Mouse (Mus musculus) liver, embryonic 15.5 days (tissue): Measurements from ENCODE around the gene Cox15. TPM values are rescaled to one million over a fixed set of nuclear protein-coding genes. Genes with fewer than 3 reads are reported as not detected.

Experiments used
- ATAC-seq: fragments of 200-750 bp; cut with Nextera tagmentation; 2 replicates; pipeline ENCODE4 v1.8.0; 2017; ENCODE audit warnings: moderate number of reproducible peaks, mild to moderate bottlenecking, moderate library complexity; ENCODE audit not compliant: insufficient read depth
- H3K27ac ChIP-seq: fragments of 300-500 bp; sonication (generic); replicated peaks from 2 replicates; pipeline ENCODE4 v1.5.1; 2015; ENCODE audit warnings: mild to moderate bottlenecking, inconsistent platforms
- H3K27me3 ChIP-seq: fragments of 300-500 bp; sonication (generic); 2 replicates; pipeline ENCODE4 v1.6.1; 2015; ENCODE audit warnings: mild to moderate bottlenecking, inconsistent platforms
- H3K36me3 ChIP-seq: fragments of 300-500 bp; sonication (generic); replicated peaks from 2 replicates; pipeline ENCODE4 v1.6.1; 2015; ENCODE audit warnings: moderate library complexity, mild to moderate bottlenecking, inconsistent platforms
- H3K4me1 ChIP-seq: fragments of 300-500 bp; sonication (generic); replicated peaks from 2 replicates; pipeline ENCODE4 v1.6.1; 2015; ENCODE audit warnings: inconsistent platforms
- H3K4me2 ChIP-seq: fragments of 300-500 bp; sonication (generic); 2 replicates; pipeline ENCODE4 v1.6.1; 2015; ENCODE audit warnings: moderate library complexity, mild to moderate bottlenecking, inconsistent platforms
- H3K4me3 ChIP-seq: fragments of 300-500 bp; sonication (generic); replicated peaks from 2 replicates; pipeline ENCODE4 v1.5.1; 2015; ENCODE audit warnings: mild to moderate bottlenecking, inconsistent platforms
- H3K9ac ChIP-seq: fragments of 300-500 bp; sonication (generic); 2 replicates; pipeline ENCODE4 v1.6.1; 2015; ENCODE audit warnings: moderate library complexity, mild to moderate bottlenecking, inconsistent platforms
- H3K9me3 ChIP-seq: fragments of 300-500 bp; sonication (generic); replicated peaks from 2 replicates; pipeline ENCODE4 v1.6.1; 2016; ENCODE audit warnings: inconsistent platforms
- WGBS: fragments of 180-500 bp; shearing (Covaris S2); methylation state at CpG from one replicate; pipeline ENCODE4 v1.1.7; 2015; ENCODE audit warnings: mixed read lengths; ENCODE audit not compliant: insufficient replicate concordance; 5-methylcytosine and 5-hydroxymethylcytosine counted together
- polyA plus RNA-seq: library from polyadenylated mRNA; unstranded; fragments of >200 nt; fragmentation: Nextera tagmentation; extraction: Ambion mirVana; gene quantifications from 2 replicates; pipeline ENCODE4 v1.2.1, GENCODE M21; 2015

Cox15 gene
- 4.4 and 4.5 TPM in 2 replicates for polyA plus RNA-seq

GRCm38 (mm10) chr19:43752489-43753225, at the start of gene Cox15, which contains the start of gene Cutc:
TSS of gene Cox15 (minus strand) at chr19:43753000.
TSS of gene Cutc (plus strand) at chr19:43752996.
- Histone ChIP-seq H3K4me2 (peak within 1 kb of the TSS; percentile 83), H3K9me3 (no peaks in the 10 kb centered on the region), H3K9ac (peak within 1 kb of the TSS; percentile 84), H3K27ac (peak within 1 kb of the TSS; percentile 96), H3K4me3 (peak within 1 kb of the TSS; percentile 90), H3K27me3 (no peaks in the 10 kb centered on the region), H3K36me3 (peaks cover 27% of the 10 kb centered on the region), H3K4me1 (peaks cover 20% of the 10 kb centered on the region)
- peak; percentile 92 for ATAC-seq
- WGBS: under 1% methylated on average over 62 of the region's 62 CpGs

- WGBS: 22% methylated on average over 9 of the region's 9 CpGs
- H3K4me3 ChIP-seq: no peak overlapping the region
- H3K27me3 ChIP-seq: no peaks in the 10 kb centered on the region
- no peaks in the 10 kb centered on the region; the same call in 1 of the 2 replicates for H3K36me3 ChIP-seq
- no peak overlapping the region for H3K27ac ChIP-seq
- peaks cover 6% of the 10 kb centered on the region; the same call in 1 of the 2 replicates for H3K4me1 ChIP-seq
- H3K4me2 ChIP-seq: no peak overlapping the region
- no peaks in the 10 kb centered on the region for H3K9me3 ChIP-seq
- no peak for ATAC-seq
- no peak overlapping the region for H3K9ac ChIP-seq
These were observed 48.7 kb upstream of the Cox15 start for GRCm38 (mm10) chr19:43801427-43802051.

GRCm38 (mm10) chr19:43797216-43797615, 44.4 kb upstream of the Cox15 start:
- Histone ChIP-seq H3K36me3 (no peaks in the 10 kb centered on the region; the same call in 1 of the 2 replicates), H3K27ac (no peak overlapping the region), H3K4me3 (no peak overlapping the region), H3K9ac (no peak overlapping the region), H3K27me3 (no peaks in the 10 kb centered on the region), H3K4me2 (no peak overlapping the region), H3K4me1 (peaks cover 6% of the 10 kb centered on the region; the same call in 1 of the 2 replicates), H3K9me3 (no peaks in the 10 kb centered on the region)
- peak; percentile 75 for ATAC-seq
- WGBS: 44% methylated on average over 5 of the region's 5 CpGs

GRCm38 (mm10) chr19:43795511-43795910, 42.7 kb upstream of the Cox15 start:
- H3K4me2 ChIP-seq: no peak overlapping the region
- no peaks in the 10 kb centered on the region; the same call in 1 of the 2 replicates for H3K36me3 ChIP-seq
- H3K27ac ChIP-seq: no peak overlapping the region
- H3K4me3 ChIP-seq: no peak overlapping the region
- WGBS: 65% methylated on average over 8 of the region's 8 CpGs
- no peak overlapping the region for H3K9ac ChIP-seq
- H3K4me1 ChIP-seq: peaks cover 6% of the 10 kb centered on the region; the same call in 1 of the 2 replicates
- no peaks in the 10 kb centered on the region for H3K27me3 ChIP-seq
- no peak for ATAC-seq
- no peaks in the 10 kb centered on the region for H3K9me3 ChIP-seq

- ATAC-seq: no peak
- Histone ChIP-seq H3K4me3 (no peak overlapping the region), H3K27ac (no peak overlapping the region), H3K27me3 (no peaks in the 10 kb centered on the region), H3K4me2 (no peak overlapping the region), H3K36me3 (0 out of 2 replicates have a peak, but pooled peaks cover 1% of the 10 kb centered on the region), H3K4me1 (peaks cover 6% of the 10 kb centered on the region; the same call in 1 of the 2 replicates), H3K9me3 (no peaks in the 10 kb centered on the region), H3K9ac (no peak overlapping the region)
- 43% methylated on average over 1 of the region's 1 CpGs for WGBS
These were observed 41.2 kb upstream of the Cox15 start for GRCm38 (mm10) chr19:43793951-43794350.

- Histone ChIP-seq H3K9me3 (no peaks in the 10 kb centered on the region), H3K27me3 (no peaks in the 10 kb centered on the region), H3K36me3 (0 out of 2 replicates have a peak, but pooled peaks cover 3% of the 10 kb centered on the region), H3K9ac (no peak overlapping the region), H3K4me2 (no peak overlapping the region), H3K4me3 (no peak overlapping the region), H3K27ac (no peak overlapping the region), H3K4me1 (0 out of 2 replicates have a peak, but pooled peaks cover 2% of the 10 kb centered on the region)
- 62% methylated on average over 4 of the region's 4 CpGs for WGBS
- ATAC-seq: no peak
These were observed 39.7 kb upstream of the Cox15 start for GRCm38 (mm10) chr19:43792537-43792936.

- H3K27ac ChIP-seq: no peak overlapping the region
- H3K4me2 ChIP-seq: no peak overlapping the region
- no peak for ATAC-seq
- H3K4me3 ChIP-seq: no peak overlapping the region
- 72% methylated on average over 7 of the region's 7 CpGs for WGBS
- H3K27me3 ChIP-seq: no peaks in the 10 kb centered on the region
- H3K36me3 ChIP-seq: 0 out of 2 replicates have a peak, but pooled peaks cover 3% of the 10 kb centered on the region
- H3K9ac ChIP-seq: no peak overlapping the region
- H3K4me1 ChIP-seq: no peaks in the 10 kb centered on the region
- H3K9me3 ChIP-seq: no peaks in the 10 kb centered on the region
These were observed 37.0 kb upstream of the Cox15 start for GRCm38 (mm10) chr19:43789817-43790216.

GRCm38 (mm10) chr19:43786249-43787026, 33.6 kb upstream of the Cox15 start:
- H3K4me2 ChIP-seq: peak overlapping the region; percentile 41
- 0 out of 2 replicates have a peak overlapping the region, but pooled peaks have one; percentile 38 for H3K27ac ChIP-seq
- no peaks in the 10 kb centered on the region for H3K27me3 ChIP-seq
- no peak overlapping the region for H3K9ac ChIP-seq
- no peaks in the 10 kb centered on the region for H3K9me3 ChIP-seq
- WGBS: 44% methylated on average over 13 of the region's 13 CpGs
- no peak overlapping the region for H3K4me3 ChIP-seq
- no peak for ATAC-seq
- no peaks in the 10 kb centered on the region for H3K4me1 ChIP-seq
- 0 out of 2 replicates have a peak, but pooled peaks cover 3% of the 10 kb centered on the region for H3K36me3 ChIP-seq

- H3K4me3 ChIP-seq: peak overlapping the region; percentile 34
- WGBS: 32% methylated on average over 8 of the region's 8 CpGs
These were observed 32.0 kb upstream of the Cox15 start for GRCm38 (mm10) chr19:43784761-43785160.

GRCm38 (mm10) chr19:43781980-43782379, 29.2 kb upstream of the Cox15 start, which contains the start of gene Abcc2:
TSS of gene Abcc2 (plus strand) at chr19:43782192.
- ATAC-seq: peak; percentile 85
- H3K27me3 ChIP-seq: no peaks in the 10 kb centered on the region
- no peaks in the 10 kb centered on the region for H3K9me3 ChIP-seq
- 0 out of 2 replicates have a peak within 1 kb of the TSS, but pooled peaks have one; percentile 52 for H3K27ac ChIP-seq
- H3K4me2 ChIP-seq: no peak within 1 kb of the TSS; the same call in 1 of the 2 replicates
- WGBS: 52% methylated on average over 3 of the region's 3 CpGs
- peak within 1 kb of the TSS; percentile 34 for H3K4me3 ChIP-seq
- H3K4me1 ChIP-seq: 0 out of 2 replicates have a peak, but pooled peaks cover 4% of the 10 kb centered on the region
- no peaks in the 10 kb centered on the region for H3K36me3 ChIP-seq
- H3K9ac ChIP-seq: no peak within 1 kb of the TSS; the same call in 1 of the 2 replicates

More at GRCm38 (mm10) chr19:43784761-43785160, 32.0 kb upstream of the Cox15 start:
- no peaks in the 10 kb centered on the region for H3K9me3 ChIP-seq
- no peaks in the 10 kb centered on the region for H3K27me3 ChIP-seq
- H3K27ac ChIP-seq: no peak overlapping the region
- no peaks in the 10 kb centered on the region for H3K4me1 ChIP-seq
- ATAC-seq: no peak
- H3K36me3 ChIP-seq: 0 out of 2 replicates have a peak, but pooled peaks cover 3% of the 10 kb centered on the region
- peak overlapping the region; percentile 41 for H3K4me2 ChIP-seq
- no peak overlapping the region for H3K9ac ChIP-seq
